Mouse (Mus musculus) embryonic stem cell, embryonic (primary cell): ENCODE measurements at regions not wholly inside any gene's neighbourhood (a gene's known extent, or its start where the extent isn't known, plus 50 kb on each side); places are given as distances from the start of the nearest gene placed in this dataset.

ENCODE experiments used
- CTCF ChIA-PET, 4 experiments: fragments of 300-600 bp in 2 of 4; fragments of 350-600 bp in 2 of 4; sonication (Branson Sonifier 250); formaldehyde crosslinking; loops; one replicate each; lab custom pipeline; 2022; ENCODE audit warnings: inconsistent platforms in 2 of 4; lab: Charles Lee
- POLR2A ChIA-PET, 4 experiments: fragments of 300-600 bp in 2 of 4; fragments of 350-600 bp in 2 of 4; sonication (Branson Sonifier 250); formaldehyde crosslinking; loops; one replicate each; lab custom pipeline; 2022; ENCODE audit warnings: antibody characterized with exemption in 4 of 4, inconsistent platforms in 1 of 4; lab: Charles Lee

DNA sequence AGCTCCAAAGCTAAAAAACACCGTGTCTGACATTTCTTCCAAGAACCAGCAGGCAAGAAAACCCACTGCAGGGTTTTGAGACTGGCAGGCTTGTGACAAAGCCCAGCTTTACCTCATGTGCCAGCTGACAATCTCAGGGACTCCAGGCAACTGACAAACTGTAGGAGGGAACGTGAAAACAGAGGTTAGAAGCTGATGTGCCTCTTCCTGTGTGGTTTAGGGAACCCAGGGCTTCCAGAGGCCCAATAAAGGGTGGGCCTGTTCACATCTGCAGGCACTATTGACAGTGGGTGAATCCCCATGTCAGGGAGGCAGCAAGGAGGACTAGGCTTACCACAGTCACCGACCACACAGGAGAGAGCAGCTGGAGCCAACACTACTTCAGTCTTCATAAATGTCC lies 302.7 kb upstream of the Pik3r1 start:
- CTCF ChIA-PET, result no interaction called here

DNA sequence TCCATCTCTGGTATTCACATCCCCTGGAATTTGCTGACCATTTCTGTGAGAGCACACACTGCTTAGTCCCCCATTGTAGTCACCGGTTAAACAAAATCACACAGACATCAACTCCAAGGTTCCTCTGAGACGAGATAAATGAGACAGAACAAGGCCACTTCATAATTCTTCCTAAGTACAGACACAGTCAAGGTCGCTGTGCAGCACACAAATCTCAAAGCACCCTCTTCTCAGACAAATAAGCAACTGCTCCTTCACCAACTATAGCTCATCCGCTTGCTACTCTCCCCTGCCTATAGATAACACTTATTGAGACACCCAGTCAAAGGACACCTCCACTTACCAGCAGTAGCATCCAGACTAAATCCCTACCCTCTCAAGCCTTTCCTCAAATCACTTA lies 304.3 kb upstream of the Pik3r1 start:
- ChIA-PET POLR2A (no interaction called here), CTCF (interaction anchor here in 1 of 4 experiments (0.6 kb wide), 1 partner anchor 1003 kb away, joined by 3 read pairs; no protein-coding TSS in a partner anchor)

More for the DNA sequence above, 302.7 kb upstream of the Pik3r1 start:
- POLR2A ChIA-PET, result no interaction called here

DNA sequence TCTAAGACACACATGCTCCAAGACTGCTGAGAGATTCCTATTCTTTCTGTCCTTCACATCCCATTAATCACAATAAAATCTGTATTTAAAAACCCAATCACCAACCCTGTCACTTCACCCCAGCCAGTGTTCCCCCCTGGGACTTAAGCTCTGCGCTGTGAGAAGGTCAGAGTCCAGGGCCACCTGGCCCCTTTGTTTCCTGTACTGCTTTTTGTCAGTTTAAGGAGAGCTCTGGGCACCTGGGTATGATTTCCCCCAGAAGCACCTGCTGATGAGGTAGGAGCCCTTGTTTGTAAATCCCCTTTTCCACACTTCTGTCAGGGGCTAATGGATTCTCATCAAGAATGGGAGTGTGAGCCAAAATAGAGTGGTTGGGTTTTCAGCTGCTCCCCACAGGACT lies 319.7 kb upstream of the Pik3r1 start:
- CTCF ChIA-PET, result no interaction called here
- POLR2A ChIA-PET, result no interaction called here

DNA sequence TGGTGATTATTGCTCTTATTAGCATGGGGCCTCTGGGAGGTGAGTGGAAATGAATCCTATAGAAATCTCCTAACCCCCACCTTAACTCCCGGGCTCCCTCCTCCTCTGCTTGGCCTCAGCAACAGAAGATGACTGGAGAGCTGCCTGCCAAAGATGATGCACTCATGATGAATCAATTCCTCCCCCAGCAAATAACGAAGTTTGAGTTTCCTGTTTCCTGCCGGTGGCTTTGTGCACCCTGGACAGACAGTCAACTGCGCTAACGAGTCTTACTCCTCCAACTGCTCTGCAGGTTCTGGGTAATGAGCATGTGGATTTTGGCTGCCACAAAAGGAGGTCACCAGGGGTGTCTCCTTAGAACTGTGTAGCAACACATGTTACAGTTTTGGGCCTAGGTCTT lies 321.5 kb upstream of the Pik3r1 start:
- ChIA-PET POLR2A (no interaction called here), CTCF (no interaction called here)

DNA sequence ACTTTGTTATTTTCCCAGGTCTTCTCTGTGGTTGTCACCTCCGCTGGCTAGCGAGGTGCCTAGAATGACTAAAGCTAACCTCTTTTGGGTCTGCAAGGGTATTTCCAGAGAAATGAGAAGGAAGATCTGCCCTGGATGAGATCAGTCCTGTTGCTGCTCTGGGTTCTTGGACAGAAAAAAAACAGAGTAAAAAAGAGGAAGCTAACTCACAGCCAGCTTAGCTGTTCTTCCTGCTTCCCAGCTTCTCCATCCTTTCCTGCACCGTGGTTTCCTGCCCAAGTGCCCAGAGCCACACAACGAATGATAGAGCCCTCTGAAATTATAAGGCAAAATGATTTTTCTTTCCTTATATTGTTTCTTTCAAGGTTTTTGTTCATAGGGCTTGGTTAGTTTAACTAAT lies 326.2 kb upstream of the Pik3r1 start:
- POLR2A ChIA-PET, result no interaction called here
- CTCF ChIA-PET, result no interaction called here

DNA sequence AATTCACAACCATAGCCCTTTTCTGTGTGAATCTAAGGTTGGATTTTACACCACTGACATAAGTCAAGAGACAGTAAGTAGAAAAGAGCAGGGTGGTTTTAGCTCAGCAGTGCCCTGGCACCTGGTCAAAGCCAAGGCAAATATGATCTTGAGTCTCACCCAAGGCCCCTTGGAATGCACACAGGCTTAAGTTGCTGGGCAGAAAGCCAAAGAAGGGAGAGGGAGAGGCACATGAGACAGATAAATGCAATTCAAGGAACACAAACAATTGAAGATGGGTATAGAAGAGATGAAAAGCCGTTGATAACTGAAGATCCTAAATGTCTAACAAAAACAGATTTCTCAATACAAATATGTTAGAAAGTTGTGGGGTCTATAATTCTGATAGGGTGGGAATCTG lies 335.1 kb upstream of the Pik3r1 start:
- ChIA-PET POLR2A (interaction anchor here in 1 of 4 experiments (0.6 kb wide), 1 partner anchor 51 kb away, joined by 8 read pairs; no protein-coding TSS in a partner anchor), CTCF (interaction anchor here in 1 of 4 experiments (0.6 kb wide), 1 partner anchor 374 kb away, joined by 4 read pairs; no protein-coding TSS in a partner anchor)

DNA sequence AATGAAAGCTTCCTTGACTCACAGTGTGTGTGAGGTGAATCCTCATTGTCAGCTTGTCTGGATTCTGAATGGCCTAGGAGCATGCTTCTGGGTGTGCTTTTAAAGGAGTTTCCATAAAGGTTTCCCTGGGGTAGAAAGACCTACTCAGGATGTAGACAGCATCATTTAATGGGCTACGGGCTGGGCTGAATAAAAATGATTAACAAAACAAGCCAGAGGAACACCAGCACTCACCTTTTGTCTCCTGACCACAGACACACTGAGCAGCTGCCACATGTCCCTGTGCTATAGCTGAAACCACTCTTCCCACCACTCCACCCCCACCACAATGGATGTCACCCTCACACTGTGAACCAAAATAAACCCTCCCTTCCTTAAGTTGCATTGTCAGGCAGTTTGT lies 338.2 kb upstream of the Pik3r1 start:
- ChIA-PET CTCF (no interaction called here), POLR2A (interaction anchor here in 2 of 4 experiments (0.6 to 1.1 kb wide), 2 partner anchors 339 to 1662 kb away, joined by 3 to 4 read pairs; partner anchors contain the start of gene Pik3r1 (in 1 of the 2))

DNA sequence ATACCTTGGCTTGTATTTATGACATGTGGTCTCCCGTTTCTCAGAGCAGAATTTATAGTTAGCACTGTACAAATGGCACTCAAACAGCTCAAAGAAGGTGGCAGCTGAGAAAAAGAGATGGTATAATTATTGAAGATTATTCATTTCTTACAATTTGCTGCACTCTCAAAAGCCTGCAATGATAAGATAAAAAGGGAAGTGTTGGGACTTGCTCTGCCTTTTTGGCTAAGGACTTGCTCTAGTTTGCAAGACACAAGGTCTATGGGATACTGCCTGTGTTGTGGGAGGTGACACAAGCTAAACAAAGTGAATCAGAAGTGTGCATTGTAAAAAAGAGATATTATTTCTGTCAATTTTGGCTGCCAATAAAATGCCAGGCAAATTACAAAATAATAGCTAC lies 340.2 kb upstream of the Pik3r1 start:
- ChIA-PET POLR2A (no interaction called here), CTCF (no interaction called here)

DNA sequence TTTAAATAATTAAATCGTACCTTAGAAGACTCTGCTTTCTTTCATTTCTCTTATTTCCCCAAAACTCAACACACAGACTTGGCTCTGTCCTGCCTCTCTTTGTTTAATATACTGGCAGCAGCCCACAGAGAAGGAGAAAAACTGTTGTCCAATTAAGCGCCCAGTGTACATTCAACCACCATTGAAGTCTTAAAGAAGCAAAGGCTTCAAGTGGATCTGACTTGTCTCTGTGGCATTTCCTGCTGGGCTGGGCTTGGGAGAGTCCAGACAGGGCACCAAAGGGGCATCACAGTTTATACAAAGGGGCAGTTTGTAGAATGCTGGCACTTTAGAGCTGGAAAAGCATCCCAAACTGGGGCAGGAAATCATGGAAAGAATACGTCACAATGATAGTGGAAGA lies 340.9 kb upstream of the Pik3r1 start:
- POLR2A ChIA-PET, result no interaction called here
- CTCF ChIA-PET, result interaction anchor here in 1 of 4 experiments (0.6 kb wide), 1 partner anchor 851 kb away, joined by 5 read pairs; no protein-coding TSS in a partner anchor

DNA sequence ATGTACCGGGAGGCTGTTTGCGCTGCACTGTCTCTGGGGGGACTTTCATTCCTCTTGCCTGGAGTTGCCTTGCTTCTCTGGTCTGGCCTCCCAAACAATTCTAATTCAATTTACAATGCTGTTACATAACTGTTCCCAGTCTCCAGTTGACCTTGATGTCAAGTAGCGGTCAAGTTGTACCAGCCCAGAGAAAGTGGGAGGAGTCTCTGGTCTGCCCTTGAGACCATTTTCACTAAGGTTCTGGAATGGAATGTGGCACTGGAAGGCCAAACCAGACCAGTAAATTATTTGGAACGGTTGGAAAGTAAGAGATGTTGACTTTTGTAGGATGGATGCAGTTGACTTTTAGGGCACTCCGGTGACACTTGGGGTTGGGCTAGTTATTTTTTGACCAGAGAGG lies 345.9 kb upstream of the Pik3r1 start:
- CTCF ChIA-PET, result no interaction called here
- POLR2A ChIA-PET, result no interaction called here

DNA sequence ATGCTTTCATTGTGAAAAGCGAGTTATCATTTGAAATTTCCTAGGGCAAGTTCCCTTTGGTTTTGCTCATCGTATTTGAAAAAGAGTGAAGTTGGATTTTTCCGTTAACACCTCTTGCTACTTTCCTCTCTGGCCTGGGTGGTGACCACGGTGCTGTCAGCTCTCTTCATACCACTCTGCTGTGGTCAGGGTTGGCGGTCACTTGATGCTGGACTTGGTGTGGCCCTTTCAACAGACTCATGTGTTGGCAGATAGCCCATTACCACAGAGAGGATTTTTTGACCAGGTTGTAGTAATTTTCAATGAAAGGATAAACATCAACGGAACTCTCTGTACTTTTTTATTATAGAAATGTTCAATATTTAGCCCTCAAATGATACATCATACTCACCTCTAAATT lies 354.3 kb upstream of the Pik3r1 start:
- CTCF ChIA-PET, result no interaction called here
- POLR2A ChIA-PET, result no interaction called here

DNA sequence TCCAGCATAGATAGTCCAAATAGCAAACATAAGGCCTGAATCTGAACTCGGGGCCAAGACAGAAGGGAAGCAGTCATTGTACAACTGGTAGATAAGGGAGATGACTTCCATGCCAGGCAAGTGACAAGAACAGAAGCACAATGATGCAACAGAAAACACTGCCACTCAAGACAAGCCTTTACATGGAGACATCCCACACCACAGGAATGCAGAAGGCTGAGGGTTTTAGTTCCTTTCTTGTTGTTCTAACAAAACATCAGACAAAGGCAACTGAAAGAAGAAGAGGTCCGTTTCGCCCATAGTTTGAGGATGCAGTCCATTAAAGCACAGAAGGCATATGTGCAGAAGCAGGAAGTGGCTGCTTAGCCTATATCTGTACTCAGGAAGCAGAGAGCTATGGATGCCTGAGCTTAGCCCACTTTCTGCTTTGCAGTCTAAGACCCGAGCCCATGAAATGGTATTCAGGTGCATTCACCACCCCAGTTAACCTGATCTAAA lies 360.0 kb upstream of the Pik3r1 start:
- ChIA-PET CTCF (no interaction called here), POLR2A (no interaction called here)

DNA sequence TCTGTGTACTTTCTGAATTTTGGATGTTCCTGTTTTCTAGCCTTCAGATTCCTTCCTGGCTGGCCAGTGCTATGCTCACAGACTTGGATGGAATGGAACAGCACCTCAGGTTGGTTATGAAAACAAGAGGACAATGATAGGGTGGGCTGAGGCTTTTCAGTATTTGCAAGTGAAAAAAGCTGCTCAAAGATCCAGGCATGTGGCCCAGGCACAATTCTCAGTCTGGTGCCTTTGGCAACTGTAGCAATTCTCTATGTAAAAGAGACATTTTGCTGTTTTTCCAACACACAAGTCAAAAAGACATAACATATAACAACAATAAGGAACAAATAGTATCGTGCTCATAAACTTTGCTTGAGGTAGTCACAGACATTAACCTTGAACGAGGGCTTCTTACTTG lies 363.4 kb upstream of the Pik3r1 start:
- ChIA-PET CTCF (no interaction called here), POLR2A (no interaction called here)

DNA sequence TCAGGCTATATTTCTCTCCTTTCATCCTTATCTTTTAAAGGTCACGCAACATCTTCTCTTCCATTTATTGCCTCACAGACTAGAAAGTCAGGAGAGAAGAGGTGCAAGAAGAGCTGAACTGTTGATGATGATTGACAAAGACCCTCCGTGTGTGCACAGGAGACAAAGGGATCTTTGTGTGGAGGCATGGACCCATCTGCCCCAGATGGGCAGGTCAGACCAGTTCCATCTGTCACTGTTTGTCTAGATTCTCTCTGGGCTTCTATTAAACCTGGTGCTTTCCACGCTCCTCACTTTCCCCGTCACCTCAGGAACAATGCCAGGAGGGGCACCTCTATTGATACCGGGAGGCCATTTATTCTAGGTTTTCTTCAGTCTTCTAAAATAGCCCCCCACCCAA lies 364.1 kb upstream of the Pik3r1 start:
- CTCF ChIA-PET, result interaction anchor here in 1 of 4 experiments (0.7 kb wide), 1 partner anchor 533 kb away, joined by 4 read pairs; no protein-coding TSS in a partner anchor
- POLR2A ChIA-PET, result interaction anchor here in 1 of 4 experiments (0.7 kb wide), 1 partner anchor 1191 kb away, joined by 3 read pairs; no protein-coding TSS in a partner anchor

DNA sequence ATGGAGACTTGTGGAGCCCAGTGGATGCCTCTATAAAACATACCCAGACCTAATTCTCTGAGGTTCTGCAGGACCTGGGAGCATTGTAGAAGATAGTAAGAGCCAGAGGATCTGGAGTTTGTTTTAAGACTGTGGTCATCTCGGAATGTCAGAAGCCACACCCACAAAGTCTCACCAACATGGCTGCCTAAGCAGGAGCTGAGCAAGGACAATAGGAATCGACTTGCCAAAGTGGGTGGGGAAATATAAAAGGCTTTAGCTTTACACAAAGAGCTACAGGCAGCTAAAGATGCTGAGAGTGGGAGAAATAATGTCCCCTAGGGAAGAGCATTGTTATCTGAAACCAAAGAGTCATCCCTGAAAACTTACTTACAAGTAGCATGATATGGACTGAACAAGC lies 364.7 kb upstream of the Pik3r1 start:
- CTCF ChIA-PET, result interaction anchor here in 2 of 4 experiments (0.6 to 0.7 kb wide), 2 partner anchors 532 to 1571 kb away, joined by 3 to 4 read pairs; no protein-coding TSS in a partner anchor
- POLR2A ChIA-PET, result interaction anchor here in 1 of 4 experiments (0.7 kb wide), 1 partner anchor 1192 kb away, joined by 3 read pairs; no protein-coding TSS in a partner anchor

DNA sequence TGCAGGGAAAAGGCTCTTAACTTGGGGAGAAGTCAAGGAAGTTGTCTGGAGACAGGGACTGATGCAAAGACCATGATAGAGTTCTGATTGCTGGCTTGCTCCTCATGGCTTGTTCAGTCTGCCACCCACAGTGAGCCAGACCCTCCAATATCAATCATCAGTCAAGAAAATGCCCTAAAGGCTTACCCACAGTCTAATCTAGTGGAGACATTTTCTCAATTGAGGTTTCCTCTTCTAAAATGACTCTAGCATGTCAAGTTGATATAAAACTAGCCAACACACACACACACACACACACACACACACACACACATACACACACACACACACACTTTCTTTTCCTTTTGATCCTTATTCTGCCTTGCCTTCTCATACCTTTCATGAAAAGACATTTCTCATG lies 367.2 kb upstream of the Pik3r1 start:
- POLR2A ChIA-PET, result no interaction called here

DNA sequence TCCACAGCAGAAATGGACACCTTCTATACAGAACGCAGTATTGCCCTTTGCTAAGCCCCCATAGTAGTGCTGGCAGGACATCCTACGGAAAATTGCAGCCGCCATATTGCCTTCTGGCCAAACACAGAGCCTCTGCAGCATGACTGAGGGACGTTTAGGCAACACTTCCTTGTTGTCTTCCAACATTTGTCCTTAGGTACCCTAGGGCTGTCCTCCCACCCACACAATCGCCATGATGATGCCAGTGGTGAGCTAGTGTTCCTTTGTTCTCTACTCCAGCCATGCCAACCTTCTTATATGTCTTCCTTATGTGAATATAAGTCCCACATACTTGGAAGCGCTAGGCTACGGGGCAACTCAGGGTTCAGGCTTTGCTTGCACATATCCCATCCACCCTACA lies 375.0 kb upstream of the Pik3r1 start:
- POLR2A ChIA-PET, result no interaction called here

More for the DNA sequence above, 367.2 kb upstream of the Pik3r1 start:
- CTCF ChIA-PET, result no interaction called here

DNA sequence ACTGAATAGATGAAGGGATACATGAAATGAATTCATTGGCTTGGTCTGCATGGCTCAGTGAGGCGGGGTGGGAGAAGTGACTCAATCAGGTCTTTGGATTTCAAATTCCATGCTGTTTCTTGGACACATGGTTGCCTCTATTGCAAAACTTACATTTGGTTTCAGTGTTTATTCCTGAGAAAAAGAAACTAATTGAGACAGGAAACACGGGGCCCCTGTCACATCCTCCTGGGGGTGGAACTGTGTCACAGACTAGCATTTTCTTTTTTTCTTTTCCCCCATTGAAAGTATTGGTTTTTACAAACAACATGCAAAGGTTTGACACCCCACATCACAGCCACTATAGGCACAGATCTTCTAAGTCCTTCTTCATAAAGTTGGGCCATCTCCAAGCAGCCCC lies 375.8 kb upstream of the Pik3r1 start:
- ChIA-PET POLR2A (no interaction called here), CTCF (no interaction called here)

More for the DNA sequence above, 375.0 kb upstream of the Pik3r1 start:
- CTCF ChIA-PET, result no interaction called here

DNA sequence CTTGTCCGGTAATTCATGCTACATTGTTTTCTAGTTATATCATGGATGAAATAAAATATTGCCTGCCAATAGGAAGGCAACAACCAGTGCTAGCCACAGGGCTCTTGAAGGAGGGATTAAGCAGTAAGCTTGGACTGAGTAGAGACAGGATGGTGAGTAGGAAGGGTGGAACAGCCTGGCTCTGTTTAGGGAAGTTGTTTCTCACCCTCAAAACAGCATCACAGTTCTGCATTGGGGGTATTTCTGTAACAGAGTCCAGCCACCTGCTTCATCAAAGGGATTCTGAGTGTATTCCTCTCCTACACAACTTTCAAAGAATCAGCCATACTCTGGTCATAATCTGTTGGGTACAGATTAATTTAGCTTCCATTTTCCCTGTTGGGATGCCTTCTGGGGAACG lies 380.0 kb upstream of the Pik3r1 start:
- ChIA-PET POLR2A (interaction anchor here in 1 of 4 experiments (0.9 kb wide), 1 partner anchor 47 kb away, joined by 4 read pairs; no protein-coding TSS in a partner anchor), CTCF (interaction anchor here in 1 of 4 experiments (0.6 kb wide), 1 partner anchor 948 kb away, joined by 5 read pairs; no protein-coding TSS in a partner anchor)

DNA sequence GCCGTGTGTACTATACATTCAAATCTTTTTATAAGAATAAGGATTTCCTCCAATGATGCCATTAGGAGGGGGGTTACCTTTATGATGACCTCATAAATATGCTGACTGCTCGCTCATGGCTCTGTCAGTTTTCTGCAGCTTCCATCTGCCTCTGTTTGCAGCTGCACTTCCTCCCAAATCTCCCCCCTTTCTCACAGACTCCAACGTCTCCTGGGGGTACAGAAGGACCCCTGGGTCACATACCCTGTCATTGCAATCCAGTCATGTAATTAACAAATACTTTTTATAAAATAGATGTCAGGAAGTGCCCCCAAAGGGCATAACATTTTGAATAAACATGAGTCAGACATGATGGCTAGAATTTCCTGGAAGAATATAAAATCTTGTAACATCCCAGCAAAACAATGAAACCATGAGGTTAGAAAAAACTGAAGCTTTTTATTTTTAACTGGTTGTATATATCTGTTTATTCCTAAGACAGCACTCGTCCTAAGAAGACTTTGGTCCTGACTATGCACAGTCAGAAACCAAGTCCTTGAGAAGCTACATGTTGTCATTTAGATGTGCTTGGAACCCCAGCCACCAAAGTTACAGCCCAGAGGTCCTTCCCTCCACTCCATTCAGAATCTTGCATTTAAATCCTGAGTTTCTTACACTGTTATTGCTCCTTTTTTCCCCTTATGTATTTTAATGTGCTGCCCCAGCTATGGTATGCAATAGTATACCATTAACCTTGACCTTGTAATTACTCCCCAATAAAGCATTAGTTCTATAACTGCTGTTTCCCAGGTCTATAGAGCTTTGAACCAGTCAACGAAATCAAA lies 386.0 kb upstream of the Pik3r1 start:
- ChIA-PET POLR2A (interaction anchor here in 1 of 4 experiments (0.6 kb wide), 1 partner anchor 51 kb away, joined by 8 read pairs; no protein-coding TSS in a partner anchor), CTCF (no interaction called here)
